Mouse (Mus musculus): ENCODE measurements around the gene Thpo. TPM values are rescaled to one million over a fixed set of nuclear protein-coding genes. Genes with fewer than 3 reads are reported as not detected.

Thpo gene
- total RNA-seq, 2 experiments from 2014 or later: 5.0 to 5.9 TPM

- DNase-seq (ENCODE audit: low spot score in 2 of 2): peak; percentile 45 to 59
These were observed 27.8 kb downstream of the Thpo start for GRCm38 (mm10) chr16:20706407-20707055.

DNA sequence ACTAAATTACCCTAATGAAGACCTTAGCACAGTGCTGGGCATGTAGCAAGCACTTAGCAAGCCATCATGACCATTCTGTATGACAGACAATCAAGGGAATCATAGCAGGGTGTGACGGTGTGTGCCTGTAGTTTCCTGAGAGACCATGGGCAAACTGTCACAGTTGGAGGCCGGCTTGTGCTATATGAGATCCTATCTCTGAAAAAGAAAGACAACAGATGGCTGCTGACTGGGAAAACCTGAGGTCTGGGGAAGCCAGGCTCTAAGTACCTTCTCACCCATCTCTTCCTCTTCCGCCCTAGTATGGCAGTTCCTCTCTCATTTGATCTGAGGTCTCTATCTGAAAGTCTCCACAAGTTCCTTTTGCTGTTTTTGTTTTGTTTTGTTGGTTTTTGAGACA lies 28.5 kb downstream of the Thpo start:
- DNase-seq (ENCODE audit: low spot score in 2 of 2): peak in 1 of 2 experiments; percentile 16

DNA sequence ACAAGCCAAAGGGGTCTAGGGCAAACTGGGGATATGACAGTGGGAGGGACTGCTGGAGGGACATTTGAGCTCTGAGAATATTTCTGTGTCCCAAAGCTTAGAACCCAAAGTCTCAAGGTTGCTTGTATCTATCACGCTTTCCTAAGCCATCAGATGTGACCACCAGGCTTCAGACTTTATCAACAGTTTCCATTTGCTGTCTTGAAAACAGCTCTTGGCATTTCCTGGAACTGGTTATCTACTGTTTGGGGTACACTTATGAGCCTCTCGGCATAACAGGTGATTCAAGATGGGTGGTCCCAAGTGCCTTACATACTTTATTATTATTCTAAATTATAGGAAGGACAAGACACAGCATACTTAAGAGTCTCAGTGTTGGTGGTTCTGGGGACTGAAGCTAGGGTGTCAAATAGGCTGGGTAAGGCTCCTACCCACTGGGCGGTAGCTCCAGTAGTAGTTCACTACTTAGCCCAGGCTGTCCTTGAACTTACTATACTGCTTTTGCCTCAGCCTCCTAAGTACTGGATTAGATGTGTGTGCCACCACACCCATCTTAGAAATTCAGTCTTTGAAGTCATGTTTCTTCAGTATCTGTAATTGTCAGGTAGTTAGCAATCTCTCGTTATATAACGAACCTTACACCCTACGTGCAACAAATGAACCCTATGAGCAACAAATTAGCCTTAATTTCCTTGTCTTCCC lies 30.5 kb downstream of the Thpo start:
- DNase-seq (ENCODE audit: low spot score in 2 of 2): peak in 1 of 2 experiments; percentile 12

- DNase-seq (ENCODE audit: low spot score in 2 of 2): peak; percentile 13 to 17
These were observed 31.2 kb downstream of the Thpo start for GRCm38 (mm10) chr16:20703071-20703470.

GRCm38 (mm10) chr16:20702522-20702893 lies 31.8 kb downstream of the Thpo start:
- DNase-seq (ENCODE audit: low spot score in 2 of 2): peak; percentile 69 to 76

GRCm38 (mm10) chr16:20701729-20702521 lies 32.4 kb downstream of the Thpo start:
- DNase-seq (ENCODE audit: low spot score in 2 of 2): peak in 1 of 2 experiments; percentile 8

GRCm38 (mm10) chr16:20701316-20701715 lies 33.0 kb downstream of the Thpo start:
- peak; percentile 15 to 17 for DNase-seq (ENCODE audit: low spot score in 2 of 2)

DNA sequence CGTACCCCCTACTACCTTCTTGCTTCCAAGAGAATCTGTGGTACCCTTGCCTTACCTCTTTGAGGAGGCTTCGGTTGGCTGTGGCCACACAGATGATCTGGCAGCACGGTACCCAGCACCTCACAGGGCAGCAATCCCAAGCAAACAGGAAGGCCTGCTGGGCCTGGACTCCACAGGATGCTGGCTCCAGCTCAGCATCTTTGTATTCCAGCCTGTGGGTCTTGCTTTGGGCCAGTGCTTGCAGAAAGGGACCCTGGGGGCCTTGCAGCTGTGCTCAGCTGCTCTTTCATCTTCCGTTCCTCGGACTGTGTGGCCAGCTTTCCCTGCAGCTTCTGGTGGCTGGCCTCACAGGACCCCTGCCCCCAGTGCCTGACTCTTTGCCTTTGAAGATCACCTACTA lies 34.3 kb downstream of the Thpo start:
- peak; percentile 11 to 37 for DNase-seq (ENCODE audit: low spot score in 2 of 2)

- no peak for DNase-seq (ENCODE audit: low spot score in 2 of 2)
These were observed 35.0 kb downstream of the Thpo start for GRCm38 (mm10) chr16:20699266-20699665.

GRCm38 (mm10) chr16:20695622-20696323 lies 38.5 kb downstream of the Thpo start:
- DNase-seq (ENCODE audit: low spot score in 2 of 2): peak; percentile 97 to 99

- peak; percentile 67 to 89 for DNase-seq (ENCODE audit: low spot score in 2 of 2)
These were observed 39.5 kb downstream of the Thpo start for GRCm38 (mm10) chr16:20694781-20695180.

DNA sequence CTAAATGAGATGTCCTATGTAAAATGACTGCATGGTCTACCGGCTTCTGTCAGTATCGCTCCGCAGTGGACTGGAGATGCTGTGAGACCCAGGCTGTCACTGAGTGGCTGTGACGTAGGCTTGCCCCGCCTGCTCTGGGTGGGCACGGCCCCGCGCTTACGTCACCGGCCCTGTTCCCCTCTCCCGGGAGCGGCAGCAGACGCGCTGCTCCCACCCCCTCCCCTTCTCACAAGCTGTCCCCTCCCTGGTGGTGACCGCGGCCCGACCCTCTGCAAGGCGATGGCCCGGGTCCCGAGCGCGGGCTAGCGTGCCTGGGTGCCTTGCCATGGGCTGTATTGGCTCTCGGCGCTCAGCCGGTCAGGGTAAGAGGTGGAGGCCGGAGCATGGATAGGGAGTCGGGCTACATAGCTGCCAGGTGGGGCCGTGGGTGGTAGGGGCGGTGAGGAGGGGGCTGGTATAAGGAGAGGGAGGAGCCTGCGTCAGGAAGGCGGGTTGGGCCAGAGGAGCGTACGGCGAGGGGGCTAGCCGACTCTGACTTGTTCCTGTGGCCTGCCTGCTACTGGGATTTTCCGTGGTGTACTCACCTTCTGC lies 41.1 kb downstream of the Thpo start, which contains the start of gene Fam131a:
TSS of gene Fam131a (plus strand) at position 131 of the 591 bp plus-strand sequence.
- peak; percentile 91 to 97 for DNase-seq (ENCODE audit: low spot score in 2 of 2)

DNA sequence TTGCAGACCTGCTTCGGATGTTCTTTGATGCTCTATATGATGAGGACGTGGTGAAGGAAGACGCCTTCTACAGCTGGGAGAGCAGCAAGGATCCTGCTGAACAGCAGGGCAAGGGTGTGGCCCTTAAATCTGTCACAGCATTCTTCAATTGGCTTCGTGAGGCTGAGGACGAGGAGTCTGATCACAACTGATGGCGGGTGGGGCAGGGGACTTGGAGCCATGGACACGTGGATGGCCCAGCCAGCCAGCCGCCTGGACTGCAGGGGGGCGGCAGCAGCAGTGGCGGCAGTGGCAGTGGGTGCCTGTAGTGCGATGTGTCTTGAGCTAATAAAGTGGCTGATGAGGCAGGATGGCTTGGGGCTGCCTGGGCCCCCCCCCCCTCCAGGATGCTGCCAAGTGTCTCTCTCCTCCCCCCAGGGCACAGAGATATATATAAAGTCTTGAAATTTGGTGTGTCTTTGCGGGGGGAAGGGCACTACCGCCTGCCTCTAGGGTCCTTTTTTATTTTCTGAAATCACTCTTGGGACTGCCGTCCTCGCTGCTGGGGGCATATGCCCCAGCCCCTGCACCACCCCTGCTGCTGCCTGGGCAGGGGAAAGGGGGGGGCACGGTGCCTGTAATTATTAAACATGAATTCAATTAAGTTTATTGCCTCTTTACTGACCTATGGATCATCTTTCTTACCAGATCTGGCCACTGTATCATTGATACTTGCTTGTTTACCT lies 41.9 kb downstream of the Thpo start:
- peak; percentile 18 to 31 for DNase-seq (ENCODE audit: low spot score in 2 of 2)

- DNase-seq (ENCODE audit: low spot score in 2 of 2): no peak
These were observed 42.7 kb downstream of the Thpo start for GRCm38 (mm10) chr16:20691617-20692016.

GRCm38 (mm10) chr16:20690774-20691173 lies 43.5 kb downstream of the Thpo start:
- DNase-seq (ENCODE audit: low spot score in 2 of 2): no peak

GRCm38 (mm10) chr16:20677974-20678675 lies 56.2 kb downstream of the Thpo start:
- peak; percentile 51 to 57 for DNase-seq (ENCODE audit: low spot score in 2 of 2)

- DNase-seq (ENCODE audit: low spot score in 2 of 2): no peak
These were observed 56.9 kb downstream of the Thpo start for GRCm38 (mm10) chr16:20677380-20677779.

DNA sequence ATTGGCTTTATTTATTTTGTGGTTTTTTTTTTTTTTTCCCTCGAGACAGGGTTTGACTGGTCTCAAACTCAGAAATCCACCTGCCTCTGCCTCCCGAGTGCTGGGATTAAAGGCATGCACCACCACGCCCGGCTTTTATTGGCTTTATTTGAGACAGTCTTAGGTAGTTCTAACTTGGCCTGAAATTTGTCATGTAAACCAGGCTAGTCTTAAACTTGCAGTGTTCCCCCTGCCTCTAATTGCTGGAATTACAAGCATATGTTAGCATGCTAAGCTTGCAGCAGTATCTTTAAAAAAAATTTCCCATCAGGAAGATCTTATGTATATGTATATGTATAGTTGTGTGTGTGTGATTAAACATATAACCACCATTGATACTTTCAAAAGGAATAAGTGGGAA lies 57.6 kb downstream of the Thpo start:
- DNase-seq (ENCODE audit: low spot score in 2 of 2): no peak

DNA sequence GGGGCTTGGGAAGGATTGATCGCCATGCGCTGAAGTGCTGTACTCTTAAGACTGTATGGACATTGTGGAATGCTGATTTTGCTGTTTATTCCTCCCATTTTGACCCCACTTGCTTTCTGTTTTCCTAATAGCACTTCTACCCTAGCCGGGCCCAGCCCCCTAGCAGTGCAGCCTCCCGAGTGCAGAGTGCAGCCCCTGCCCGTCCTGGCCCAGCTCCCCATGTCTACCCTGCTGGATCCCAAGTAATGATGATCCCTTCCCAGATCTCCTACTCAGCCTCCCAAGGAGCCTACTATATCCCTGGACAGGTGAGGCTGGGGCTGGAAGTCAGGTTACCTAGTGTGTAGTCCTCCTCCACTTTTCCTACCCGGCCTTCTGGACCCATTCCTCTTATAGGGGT lies 59.1 kb downstream of the Thpo start:
- DNase-seq (ENCODE audit: low spot score in 2 of 2): no peak

All from layer of hippocampus, postnatal 14 days (tissue).